Comparison of ENCODE assay signal across 9 mouse cellular contexts in genomic region chr8:84147324-84147766, GRCm38 (mm10). TPM values are rescaled to one million over a fixed set of nuclear protein-coding genes. Genes with fewer than 3 reads are reported as not detected.
A peak's percentile ranks its signal among the peaks of the same experiment; 100 is the strongest.
DNase-seq lines count a peak whose midpoint lies in the region; ATAC-seq and TF ChIP-seq lines count a peak whose summit lies in the region.
"Had no signal": no experiment of that assay in that cellular context is flagged by ENCODE, and none has a peak within 500 bp of the region (broad histone marks: within the 10 kb centered on the region; RNA-seq: fewer than 3 reads in every experiment).

No protein-coding gene starts in this region.

- DNase-seq in thymus, adult 2 months = no peak
- DNase-seq in thymus, postnatal 25 days = no peak
- DNase-seq in lung, postnatal 10 days = peak; percentile 66
- no peak for DNase-seq in layer of hippocampus, postnatal 36 days
- no peak for DNase-seq in left cerebral cortex, postnatal 4 days

- intact Hi-C loops in left cerebral cortex, postnatal 4 days (cut with DNase I) = no loop called here

- ATAC-seq in kidney, embryonic 16.5 days (ENCODE audit: low FRiP score, low TSS enrichment) = no peak

- 8% methylated on average over 14 of the region's 14 CpGs for WGBS in thymus, adult 2 months
- 7% methylated on average over 14 of the region's 14 CpGs for WGBS in kidney, embryonic 16.5 days

- no peak overlapping the region for H3K27ac ChIP-seq in thymus, adult 2 months (ENCODE audit: control insufficient read depth, insufficient read depth, low read length)
- no peak overlapping the region for H3K27ac ChIP-seq in embryonic fibroblast, embryonic 13.5 days (ENCODE audit: insufficient read depth, low read length)
- H3K27ac ChIP-seq in kidney, embryonic 16.5 days (ENCODE audit: low read length) = peak overlapping the region; percentile 39; the same call in 1 of the 2 replicates
- peak overlapping the region; percentile 30 for H3K27ac ChIP-seq in testis, adult 2 months (ENCODE audit: control insufficient read depth, insufficient read depth, low read depth, low read length)

- no peak for TF ChIP-seq POLR2A in thymus, adult 2 months (IDR thresholded peaks at IDR 0.05; ENCODE audit: control insufficient read depth, extremely low read depth, insufficient read depth, low read length, poor library complexity)
- TF ChIP-seq POLR2A in embryonic fibroblast, embryonic 13.5 days (IDR thresholded peaks at IDR 0.05; ENCODE audit: low read depth, low read length) = no peak; the same call in 1 of the 2 replicates
- no peak for TF ChIP-seq POLR2A in testis, adult 2 months (IDR thresholded peaks at IDR 0.05; ENCODE audit: control insufficient read depth, low read depth, low read length)

- H3K36me3 ChIP-seq in thymus, adult 2 months (ENCODE audit: control insufficient read depth, insufficient read depth, low read length) = peaks cover 14% of the 10 kb centered on the region
- H3K36me3 ChIP-seq in kidney, embryonic 16.5 days (ENCODE audit: insufficient read depth, low read length) = peaks cover 22% of the 10 kb centered on the region
- no peaks in the 10 kb centered on the region; the same call in 1 of the 2 replicates for H3K36me3 ChIP-seq in testis, adult 2 months (ENCODE audit: control insufficient read depth, insufficient read depth, low read length)

- TF ChIP-seq CTCF in thymus, adult 2 months (IDR thresholded peaks at IDR 0.05; ENCODE audit: borderline replicate concordance, control insufficient read depth, extremely low read depth, insufficient read depth, low read length, poor library complexity) = no peak
- TF ChIP-seq CTCF in embryonic fibroblast, embryonic 13.5 days (IDR thresholded peaks at IDR 0.05; ENCODE audit: borderline replicate concordance, insufficient read depth, low read length) = no peak
- no peak for TF ChIP-seq CTCF in testis, adult 2 months (IDR thresholded peaks at IDR 0.05; ENCODE audit: control insufficient read depth, insufficient read depth, insufficient replicate concordance, low read depth, low read length)

- H3K9ac ChIP-seq in kidney, embryonic 16.5 days (replicated peaks; ENCODE audit: low read length) = peak overlapping the region; percentile 89

- peaks cover 16% of the 10 kb centered on the region for H3K4me1 ChIP-seq in thymus, adult 2 months (replicated peaks; ENCODE audit: control insufficient read depth, insufficient read depth, low read length)
- no peaks in the 10 kb centered on the region for H3K4me1 ChIP-seq in embryonic fibroblast, embryonic 13.5 days (ENCODE audit: control insufficient read depth, insufficient read depth, low read length)
- H3K4me1 ChIP-seq in kidney, embryonic 16.5 days (ENCODE audit: insufficient read depth, low read length) = peaks cover 19% of the 10 kb centered on the region
- peaks cover 6% of the 10 kb centered on the region for H3K4me1 ChIP-seq in testis, adult 2 months (ENCODE audit: control insufficient read depth, insufficient read depth, low read length)

- peak overlapping the region; percentile 70 for H3K4me3 ChIP-seq in thymus, adult 2 months (ENCODE audit: control insufficient read depth, insufficient read depth, low read length)
- peak overlapping the region; percentile 78 for H3K4me3 ChIP-seq in embryonic fibroblast, embryonic 13.5 days (ENCODE audit: insufficient read depth, low read length)
- H3K4me3 ChIP-seq in kidney, embryonic 16.5 days (ENCODE audit: low read length) = peak overlapping the region; percentile 74
- peak overlapping the region; percentile 89 for H3K4me3 ChIP-seq in testis, adult 2 months (ENCODE audit: control insufficient read depth, low read depth, low read length)

- peak overlapping the region; percentile 78 for H3K4me2 ChIP-seq in kidney, embryonic 16.5 days (replicated peaks; ENCODE audit: low read depth, low read length)

- H3K9me3 ChIP-seq in kidney, embryonic 16.5 days (ENCODE audit: low read length) = no peaks in the 10 kb centered on the region

- H3K27me3 ChIP-seq in thymus, adult 2 months (ENCODE audit: control insufficient read depth, insufficient read depth, low read length) = no peaks in the 10 kb centered on the region
- no peaks in the 10 kb centered on the region for H3K27me3 ChIP-seq in kidney, embryonic 16.5 days (ENCODE audit: insufficient read depth, low read length)
- H3K27me3 ChIP-seq in testis, adult 2 months (ENCODE audit: control insufficient read depth, insufficient read depth, low read length) = no peaks in the 10 kb centered on the region

RNA-seq across cellular contexts. Expression of gene Cc2d1a, which starts 0.4 kb away (rescaled TPM):
- 49.8 and 54.6 TPM in 2 replicates for polyA plus RNA-seq in thymus, adult 2 months (2012; rRNA removed)
- polyA plus RNA-seq in embryonic fibroblast, embryonic 13.5 days (2011; ENCODE audit: insufficient read length, low read depth, missing spikeins) = 17.7 and 20.0 TPM in 2 replicates
- polyA plus RNA-seq in kidney, embryonic 16.5 days (2015; fragmentation: Nextera tagmentation; extraction: Ambion mirVana) = 29.0 and 31.1 TPM in 2 replicates
- polyA plus RNA-seq in testis, adult 2 months (2012; rRNA removed) = 30.9 and 38.6 TPM in 2 replicates
- 10 to 100 TPM; 58.3 to 64.6 TPM for total RNA-seq in layer of hippocampus, postnatal 36 days (2021)
- total RNA-seq in left cerebral cortex, postnatal 4 days (2021) = 10 to 100 TPM; 74.9 to 80.8 TPM

RNA-seq across cellular contexts. Expression of gene 4930432K21Rik, which starts 0.5 kb away (rescaled TPM):
- polyA plus RNA-seq in thymus, adult 2 months (2012; rRNA removed) = 1.9 and 2.4 TPM in 2 replicates
- polyA plus RNA-seq in embryonic fibroblast, embryonic 13.5 days (2011; ENCODE audit: insufficient read length, low read depth, missing spikeins) = 0.48 and 0.95 TPM in 2 replicates
- 1.7 and 1.9 TPM in 2 replicates for polyA plus RNA-seq in kidney, embryonic 16.5 days (2015; fragmentation: Nextera tagmentation; extraction: Ambion mirVana)
- polyA plus RNA-seq in testis, adult 2 months (2012; rRNA removed) = 57.2 and 65.0 TPM in 2 replicates
- 1 to 10 TPM; 1.7 to 1.8 TPM for total RNA-seq in layer of hippocampus, postnatal 36 days (2021)
- 1 to 10 TPM; 1.7 to 2.1 TPM for total RNA-seq in left cerebral cortex, postnatal 4 days (2021)

RNA-seq across cellular contexts. Expression of gene Podnl1, which starts 21.6 kb away (rescaled TPM):
- polyA plus RNA-seq in thymus, adult 2 months (2012; rRNA removed) = 6.6 and 7.7 TPM in 2 replicates
- polyA plus RNA-seq in embryonic fibroblast, embryonic 13.5 days (2011; ENCODE audit: insufficient read length, low read depth, missing spikeins) = 3.2 and 5.8 TPM in 2 replicates
- polyA plus RNA-seq in kidney, embryonic 16.5 days (2015; fragmentation: Nextera tagmentation; extraction: Ambion mirVana) = 0.24 and 0.30 TPM in 2 replicates
- 0.07 and 0.14 TPM in 2 replicates for polyA plus RNA-seq in testis, adult 2 months (2012; rRNA removed)
- not detected for total RNA-seq in layer of hippocampus, postnatal 36 days (2021)
- total RNA-seq in left cerebral cortex, postnatal 4 days (2021) = not detected
- total RNA-seq: common myeloid progenitor, adult 5-6 weeks had no signal

RNA-seq across cellular contexts. Expression of gene Nanos3, which starts 37.7 kb away (rescaled TPM):
- 5.5 and 8.5 TPM in 2 replicates for polyA plus RNA-seq in thymus, adult 2 months (2012; rRNA removed)
- polyA plus RNA-seq in embryonic fibroblast, embryonic 13.5 days (2011; ENCODE audit: insufficient read length, low read depth, missing spikeins) = not detected in 2 replicates
- 2.6 and 3.1 TPM in 2 replicates for polyA plus RNA-seq in kidney, embryonic 16.5 days (2015; fragmentation: Nextera tagmentation; extraction: Ambion mirVana)
- polyA plus RNA-seq in testis, adult 2 months (2012; rRNA removed) = 1.6 and 2.4 TPM in 2 replicates
- 1 to 10 TPM; 2.2 to 4.9 TPM for total RNA-seq in layer of hippocampus, postnatal 36 days (2021)
- total RNA-seq in left cerebral cortex, postnatal 4 days (2021) = 10 to 100 TPM in 1 of 2 experiments, 1 to 10 TPM in 1; 8.1 to 11.4 TPM
- total RNA-seq: common myeloid progenitor, adult 5-6 weeks had no signal

RNA-seq across cellular contexts. Expression of gene Dcaf15, which starts 42.8 kb away (rescaled TPM):
- polyA plus RNA-seq in thymus, adult 2 months (2012; rRNA removed) = 190 and 211 TPM in 2 replicates
- polyA plus RNA-seq in embryonic fibroblast, embryonic 13.5 days (2011; ENCODE audit: insufficient read length, low read depth, missing spikeins) = 19.7 and 20.4 TPM in 2 replicates
- 11.0 and 11.3 TPM in 2 replicates for polyA plus RNA-seq in kidney, embryonic 16.5 days (2015; fragmentation: Nextera tagmentation; extraction: Ambion mirVana)
- polyA plus RNA-seq in testis, adult 2 months (2012; rRNA removed) = 210 and 216 TPM in 2 replicates
- total RNA-seq in layer of hippocampus, postnatal 36 days (2021) = 10 to 100 TPM; 16.7 to 20.9 TPM
- 10 to 100 TPM; 49.1 to 49.7 TPM for total RNA-seq in left cerebral cortex, postnatal 4 days (2021)

Comparison
In these comparisons a context has a peak if more than half of its experiments do, and no peak if none do; other contexts are left out.
1. H3K27ac ChIP-seq: peak in kidney, embryonic 16.5 days (single experiment) and testis, adult 2 months (single experiment); none in thymus, adult 2 months (single experiment) and embryonic fibroblast, embryonic 13.5 days (single experiment).
2. RNA of gene 4930432K21Rik, which starts 0.5 kb away (polyA plus RNA-seq): 57.2 to 65.0 TPM in testis, adult 2 months; 1.9 to 2.4 TPM in thymus, adult 2 months, 1.7 to 1.9 TPM in kidney, embryonic 16.5 days and 0.48 to 0.95 TPM in embryonic fibroblast, embryonic 13.5 days; every median in the first group is over 10 times any median in the second.
3. Peak in every context shown above with its lines, with median percentiles within 50 percentile points of each other: H3K4me3 ChIP-seq.